Mouse (Mus musculus): ENCODE measurements at regions not wholly inside any gene's neighbourhood (a gene's known extent, or its start where the extent isn't known, plus 50 kb on each side); places are given as distances from the start of the nearest gene placed in this dataset.

GRCm38 (mm10) chrX:167152611-167153010, 56.5 kb downstream of the Tmsb4x start:
- DNase-seq = peak; percentile 42

- DNase-seq = no peak
Observed at GRCm38 (mm10) chrX:167151341-167151740, 57.8 kb downstream of the Tmsb4x start.

DNA sequence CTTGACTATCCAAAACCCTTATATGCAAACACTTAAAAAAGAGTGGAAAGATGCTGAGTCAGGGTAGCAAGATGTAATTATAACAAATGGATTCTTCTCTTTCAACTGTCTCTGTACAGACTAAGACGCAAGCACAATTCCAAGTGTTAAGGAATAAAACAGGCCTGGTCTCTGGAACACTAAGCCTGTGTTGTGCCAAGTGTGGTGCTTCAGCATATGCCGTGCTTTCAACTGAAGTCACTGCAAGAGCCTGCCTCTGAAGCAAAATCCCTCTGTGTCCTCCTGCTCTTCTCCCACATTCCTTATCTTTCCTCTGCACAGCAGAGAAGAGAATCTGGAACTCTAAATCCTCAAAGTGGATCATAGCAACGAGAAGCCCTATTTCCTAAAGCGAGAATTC, 59.7 kb downstream of the Tmsb4x start:
- DNase-seq = no peak

GRCm38 (mm10) chrX:167146513-167147360, 62.4 kb downstream of the Tmsb4x start:
- DNase-seq = no peak

GRCm38 (mm10) chrX:167145508-167146182, 63.5 kb downstream of the Tmsb4x start:
- no peak for DNase-seq

DNA sequence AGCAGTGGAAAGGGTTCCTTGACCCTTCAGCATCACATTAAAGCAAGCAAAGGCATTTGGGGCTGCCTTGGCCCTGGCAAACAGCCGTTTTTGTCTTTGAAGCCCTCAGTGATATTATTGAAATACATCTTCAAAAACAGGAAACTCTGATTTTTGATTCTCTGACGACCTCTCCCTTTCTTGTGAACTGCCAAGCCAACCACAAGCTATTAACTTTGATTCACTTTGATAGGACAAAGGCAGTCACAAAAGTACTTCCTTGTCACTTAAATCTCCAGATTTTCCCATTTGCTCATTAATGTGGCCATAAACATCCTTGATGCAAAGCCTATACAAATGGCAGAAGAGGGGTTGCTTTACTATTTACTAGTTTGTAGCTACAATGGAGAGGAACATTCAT, 70.0 kb downstream of the Tmsb4x start:
- DNase-seq = no peak

GRCm38 (mm10) chrX:167134250-167134649, 74.9 kb downstream of the Tmsb4x start:
- no peak for DNase-seq

DNA sequence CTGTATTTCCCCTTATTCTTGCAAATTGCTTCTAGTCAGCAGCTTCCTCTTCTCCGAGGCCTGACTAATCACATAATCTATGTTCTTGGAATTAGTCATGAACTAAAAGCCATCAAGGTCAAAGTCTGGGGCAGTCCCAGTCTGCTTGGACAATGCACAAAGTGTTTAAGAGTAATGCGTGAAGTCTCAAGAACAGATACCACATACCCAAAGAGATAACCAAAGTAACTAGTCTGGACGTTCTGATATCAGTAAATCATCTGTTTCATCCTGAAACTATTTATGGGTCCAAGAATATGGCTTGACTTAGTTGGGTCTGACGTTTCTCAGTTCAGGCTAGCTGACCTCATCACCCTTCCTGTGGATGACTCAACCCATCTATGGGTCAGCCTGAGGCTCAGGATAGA, 76.1 kb downstream of the Tmsb4x start:
- no peak for DNase-seq

- no peak for DNase-seq
Observed at GRCm38 (mm10) chrX:167131317-167131716, 77.8 kb downstream of the Tmsb4x start.

DNA sequence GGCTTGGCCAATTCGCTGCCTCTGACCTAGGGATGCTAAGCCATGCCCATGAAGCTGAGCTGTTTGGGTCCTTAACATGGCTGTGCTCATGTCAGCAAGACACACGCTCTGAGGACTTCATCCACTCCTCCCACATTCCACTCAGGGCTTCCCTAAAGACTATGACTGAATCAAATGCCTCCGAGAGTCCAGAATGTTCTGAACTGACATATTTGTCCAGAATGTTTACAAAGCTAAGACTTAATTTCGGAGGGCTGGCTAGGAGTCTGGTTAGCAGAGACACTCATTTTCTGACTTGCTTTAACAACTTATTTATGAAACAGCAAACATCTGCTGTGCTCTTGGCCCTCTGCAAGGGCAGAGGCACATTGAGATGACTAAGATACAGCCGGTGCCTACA, 78.5 kb downstream of the Tmsb4x start:
- DNase-seq = no peak

DNA sequence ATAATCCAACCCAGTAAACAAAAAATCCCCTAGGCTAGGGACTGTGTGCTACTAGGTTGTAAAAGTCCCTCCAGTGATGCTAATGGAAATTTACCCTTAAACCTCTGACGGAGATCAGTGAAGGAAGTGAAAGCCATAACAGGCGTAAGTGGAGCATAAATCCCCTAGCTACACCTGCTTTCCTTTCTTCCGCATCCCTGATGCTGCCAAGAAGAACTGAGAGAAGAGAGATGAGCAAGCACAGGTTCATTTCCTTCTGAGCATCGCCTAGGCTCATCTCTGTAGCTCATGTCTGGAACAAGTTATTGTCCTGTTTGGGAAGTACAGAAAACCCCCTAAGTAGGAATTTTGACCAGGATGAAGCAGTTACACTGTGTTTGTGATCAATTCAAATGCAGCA, 89.8 kb downstream of the Tmsb4x start:
- DNase-seq = no peak

DNA sequence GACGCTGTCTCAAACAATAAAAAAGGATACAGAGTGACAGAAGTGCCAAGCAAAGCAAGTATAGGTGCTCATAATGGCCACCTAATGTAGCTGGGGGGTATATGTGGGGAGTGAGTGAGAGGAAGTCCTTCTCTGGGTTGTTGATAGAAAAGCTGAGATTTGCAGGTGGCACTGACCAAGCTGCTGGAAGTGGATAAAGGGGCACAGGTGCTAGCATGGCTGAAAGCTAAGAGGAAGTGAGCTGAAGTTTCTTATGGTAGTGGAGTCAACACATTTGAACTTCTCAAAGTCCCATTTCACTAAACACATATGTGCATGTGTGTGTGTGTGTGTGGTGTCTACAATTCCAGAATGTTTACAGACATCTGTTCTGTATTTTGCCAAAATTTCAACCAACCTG, 94.0 kb downstream of the Tmsb4x start:
- no peak for DNase-seq

- no peak for DNase-seq
Observed at GRCm38 (mm10) chrX:167111059-167111871, 97.8 kb downstream of the Tmsb4x start.

DNA sequence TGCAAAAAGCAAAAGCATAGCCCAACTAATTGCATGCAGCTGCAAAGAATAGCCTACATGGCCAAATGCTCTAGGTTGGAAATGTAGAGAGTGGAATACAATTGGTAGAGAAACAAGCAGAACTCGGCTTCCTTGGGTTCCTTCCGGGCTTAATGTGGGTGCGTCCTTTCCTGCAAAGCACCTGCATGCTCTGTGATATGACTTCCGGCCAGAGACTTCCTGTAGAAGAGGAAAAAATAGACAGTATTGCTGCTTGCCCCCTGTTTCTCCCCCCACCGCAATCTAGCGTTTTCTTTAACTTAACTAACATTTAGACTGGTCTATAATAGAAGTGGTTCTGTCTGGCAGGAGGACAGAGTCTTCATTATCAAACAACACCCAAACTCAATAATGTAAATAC, 100.8 kb downstream of the Tmsb4x start:
- no peak for DNase-seq

DNA sequence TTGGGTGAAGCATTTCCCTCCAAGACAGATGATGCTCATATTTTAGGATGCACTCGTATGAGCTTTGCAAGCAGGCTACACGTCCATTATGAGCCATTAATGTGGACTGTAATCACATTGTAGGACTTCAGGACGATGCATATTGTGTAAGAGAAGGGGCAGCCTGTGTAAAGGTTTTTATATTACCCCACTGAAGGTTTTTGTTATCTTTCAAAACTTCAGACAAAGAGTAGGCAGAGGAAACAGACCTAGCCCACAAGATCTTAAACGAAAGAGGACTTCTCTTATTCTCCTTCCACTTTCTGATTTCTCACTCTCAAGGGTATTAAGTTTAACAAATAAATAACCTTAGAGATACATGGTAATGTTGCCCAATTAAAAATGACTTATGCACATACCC, 101.6 kb downstream of the Tmsb4x start:
- DNase-seq = no peak

GRCm38 (mm10) chrX:167105931-167106417, 103.1 kb downstream of the Tmsb4x start:
- no peak for DNase-seq

DNA sequence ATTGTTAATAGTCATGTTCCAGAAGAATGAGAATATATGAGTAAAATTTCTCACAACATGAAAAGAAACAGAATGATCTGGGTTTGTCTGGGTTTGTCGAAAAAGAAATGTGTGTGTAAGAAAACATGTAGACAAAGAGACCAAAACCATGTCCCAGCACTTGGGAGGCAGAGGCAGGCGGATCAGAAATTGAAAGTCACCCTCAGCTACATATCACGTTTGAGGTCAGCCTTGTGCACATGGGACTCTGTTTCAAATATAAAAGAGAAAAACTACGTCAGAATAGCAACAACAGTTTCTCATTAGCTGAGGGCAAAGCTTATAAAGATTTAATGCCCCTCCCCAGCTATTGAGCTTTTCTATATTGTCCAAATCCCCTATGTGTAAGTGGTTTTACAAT, 103.8 kb downstream of the Tmsb4x start:
- no peak for DNase-seq

DNA sequence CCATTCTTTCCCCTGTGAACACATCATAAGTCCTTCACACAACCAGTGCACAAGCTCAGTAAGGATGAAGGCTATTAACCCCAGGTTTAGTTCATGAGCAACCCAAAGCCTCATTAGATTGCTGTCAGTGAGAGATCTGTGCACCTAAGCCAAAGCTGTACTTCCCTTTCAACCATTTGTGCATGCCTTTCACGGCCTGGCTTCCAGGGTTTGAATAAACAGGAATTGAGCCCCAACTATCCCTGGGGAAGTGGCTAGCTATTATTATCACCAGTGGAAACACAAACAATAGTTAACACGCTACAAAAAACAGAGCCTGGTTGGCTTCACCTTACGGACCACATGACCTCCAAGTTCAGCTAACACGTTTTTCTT, 104.9 kb downstream of the Tmsb4x start:
- no peak for DNase-seq

GRCm38 (mm10) chrX:167103501-167104246, 105.4 kb downstream of the Tmsb4x start:
- no peak for DNase-seq

DNA sequence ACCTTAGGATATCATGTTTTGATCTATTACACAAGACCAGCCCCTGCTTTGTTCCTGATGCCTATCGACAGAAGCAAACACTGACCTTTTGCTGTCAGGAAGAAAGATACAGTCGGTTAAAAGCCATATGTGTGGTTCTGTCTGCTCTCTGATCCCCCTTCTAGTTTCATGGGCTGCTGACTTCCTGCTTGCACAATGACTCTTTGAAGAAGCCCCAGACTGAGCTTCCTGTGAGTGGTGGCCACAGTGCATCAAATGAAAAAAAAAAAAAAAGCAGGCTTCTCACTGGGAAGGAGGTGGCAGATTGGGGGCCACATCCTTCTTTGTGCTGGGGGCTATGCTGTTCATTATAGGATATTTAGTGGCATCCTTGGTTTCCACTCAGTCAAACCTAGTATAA, 107.2 kb downstream of the Tmsb4x start:
- DNase-seq = no peak

DNA sequence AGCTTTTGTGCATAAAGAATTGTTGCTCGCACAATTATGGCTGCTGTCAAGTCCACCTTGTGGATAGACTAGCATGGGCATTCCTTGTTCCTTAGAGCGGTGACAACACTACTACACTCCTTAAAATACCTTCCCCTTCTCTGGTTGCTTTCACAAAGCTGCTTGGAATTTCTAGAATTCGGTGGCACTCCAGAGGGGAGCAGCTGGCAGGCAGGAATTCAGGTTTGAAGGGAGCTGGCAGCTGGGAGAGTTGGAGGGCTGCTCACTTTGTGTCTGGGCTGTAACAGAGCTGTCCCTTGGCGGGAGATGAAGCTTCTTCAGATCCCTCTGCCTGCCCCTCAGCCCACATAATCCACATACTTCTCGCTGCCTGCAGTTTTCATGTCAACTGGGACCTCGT, 109.7 kb downstream of the Tmsb4x start:
- DNase-seq = no peak

DNA sequence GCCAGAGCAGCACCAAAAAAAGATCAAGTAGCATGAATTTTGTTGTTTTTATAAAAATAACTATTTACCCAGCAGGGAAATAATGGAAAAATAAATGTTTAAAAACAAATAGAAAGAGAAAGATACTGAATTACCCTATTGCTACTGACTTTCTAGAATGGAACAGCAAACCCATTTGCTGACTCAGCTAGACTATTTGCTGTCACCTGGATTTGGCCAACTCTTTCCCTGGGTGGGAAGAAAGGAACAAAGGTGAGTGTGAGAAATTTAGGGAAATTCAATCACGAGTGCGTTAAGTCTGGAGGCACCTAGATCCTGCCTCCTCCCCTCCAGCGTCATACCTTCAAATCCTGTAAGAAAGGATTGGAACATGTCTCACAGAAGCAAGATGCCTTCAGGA, 110.2 kb downstream of the Tmsb4x start:
- no peak for DNase-seq

Data from adrenal gland, postnatal 10 days (tissue).